Mouse (Mus musculus): ENCODE results near the gene Fam161a. TPM values are rescaled to one million over a fixed set of nuclear protein-coding genes. Genes with fewer than 3 reads are reported as not detected.
A peak's percentile ranks its signal among the peaks of the same experiment; 100 is the strongest.

Gene Fam161a
- total RNA-seq, 1 experiment from 2014 or later: 1.9 TPM

- peak; percentile 54; the same call in 1 of the 2 replicates for ATAC-seq (ENCODE audit: extremely low read depth, insufficient number of reproducible peaks, low FRiP score, poor library complexity, severe bottlenecking)
Observed at GRCm38 (mm10) chr11:22987357-22987756, 20.0 kb upstream of the Fam161a start.

GRCm38 (mm10) chr11:22989786-22990185 lies 17.5 kb upstream of the Fam161a start:
- no peak for ATAC-seq (ENCODE audit: extremely low read depth, insufficient number of reproducible peaks, low FRiP score, poor library complexity, severe bottlenecking)

GRCm38 (mm10) chr11:22990393-22991126 lies 16.8 kb upstream of the Fam161a start, which contains the start of gene Cct4:
Gene Cct4 (plus strand): TSS chr11:22990519.
- ATAC-seq (ENCODE audit: extremely low read depth, insufficient number of reproducible peaks, low FRiP score, poor library complexity, severe bottlenecking): peak; percentile 91

GRCm38 (mm10) chr11:22991218-22991835 lies 16.0 kb upstream of the Fam161a start:
- ATAC-seq (ENCODE audit: extremely low read depth, insufficient number of reproducible peaks, low FRiP score, poor library complexity, severe bottlenecking): no peak

GRCm38 (mm10) chr11:22994271-22994670 lies 13.1 kb upstream of the Fam161a start:
- ATAC-seq (ENCODE audit: extremely low read depth, insufficient number of reproducible peaks, low FRiP score, poor library complexity, severe bottlenecking): no peak

GRCm38 (mm10) chr11:22995461-22995860 lies 11.9 kb upstream of the Fam161a start:
- no peak for ATAC-seq (ENCODE audit: extremely low read depth, insufficient number of reproducible peaks, low FRiP score, poor library complexity, severe bottlenecking)

- no peak for ATAC-seq (ENCODE audit: extremely low read depth, insufficient number of reproducible peaks, low FRiP score, poor library complexity, severe bottlenecking)
Observed at GRCm38 (mm10) chr11:22998308-22998707, 9.0 kb upstream of the Fam161a start.

GRCm38 (mm10) chr11:23005276-23005675 lies 2.1 kb upstream of the Fam161a start:
- ATAC-seq (ENCODE audit: extremely low read depth, insufficient number of reproducible peaks, low FRiP score, poor library complexity, severe bottlenecking): no peak

- peak; percentile 24; the same call in 1 of the 2 replicates for ATAC-seq (ENCODE audit: extremely low read depth, insufficient number of reproducible peaks, low FRiP score, poor library complexity, severe bottlenecking)
Observed at GRCm38 (mm10) chr11:23007166-23007480, 208 bp upstream of the Fam161a start.

- ATAC-seq (ENCODE audit: extremely low read depth, insufficient number of reproducible peaks, low FRiP score, poor library complexity, severe bottlenecking): peak; percentile 58
Observed at GRCm38 (mm10) chr11:23008181-23008823, 971 bp downstream of the Fam161a start.

GRCm38 (mm10) chr11:23008824-23009200 lies 1.5 kb downstream of the Fam161a start:
- no peak for ATAC-seq (ENCODE audit: extremely low read depth, insufficient number of reproducible peaks, low FRiP score, poor library complexity, severe bottlenecking)

- no peak for ATAC-seq (ENCODE audit: extremely low read depth, insufficient number of reproducible peaks, low FRiP score, poor library complexity, severe bottlenecking)
Observed at GRCm38 (mm10) chr11:23013096-23013495, 5.8 kb downstream of the Fam161a start.

- peak; percentile 69; the same call in 1 of the 2 replicates for ATAC-seq (ENCODE audit: extremely low read depth, insufficient number of reproducible peaks, low FRiP score, poor library complexity, severe bottlenecking)
Observed at GRCm38 (mm10) chr11:23013580-23014294, 6.4 kb downstream of the Fam161a start.

GRCm38 (mm10) chr11:23014996-23015395 lies 7.7 kb downstream of the Fam161a start:
- no peak for ATAC-seq (ENCODE audit: extremely low read depth, insufficient number of reproducible peaks, low FRiP score, poor library complexity, severe bottlenecking)

- ATAC-seq (ENCODE audit: extremely low read depth, insufficient number of reproducible peaks, low FRiP score, poor library complexity, severe bottlenecking): no peak
Observed at GRCm38 (mm10) chr11:23017943-23018342, 10.6 kb downstream of the Fam161a start.

- no peak for ATAC-seq (ENCODE audit: extremely low read depth, insufficient number of reproducible peaks, low FRiP score, poor library complexity, severe bottlenecking)
Observed at GRCm38 (mm10) chr11:23020116-23020770, 12.9 kb downstream of the Fam161a start.

- ATAC-seq (ENCODE audit: extremely low read depth, insufficient number of reproducible peaks, low FRiP score, poor library complexity, severe bottlenecking): no peak
Observed at GRCm38 (mm10) chr11:23020841-23021240, 13.5 kb downstream of the Fam161a start.

- ATAC-seq (ENCODE audit: extremely low read depth, insufficient number of reproducible peaks, low FRiP score, poor library complexity, severe bottlenecking): no peak
Observed at GRCm38 (mm10) chr11:23023155-23023554, 15.8 kb downstream of the Fam161a start.

- no peak for ATAC-seq (ENCODE audit: extremely low read depth, insufficient number of reproducible peaks, low FRiP score, poor library complexity, severe bottlenecking)
Observed at GRCm38 (mm10) chr11:23024169-23024568, 16.8 kb downstream of the Fam161a start.
